In genomic region chr12:117516179-117516578, GRCm38 (mm10) we compare ENCODE assay signal across 10 mouse cellular contexts. TPM values are rescaled to one million over a fixed set of nuclear protein-coding genes. Genes with fewer than 3 reads are reported as not detected.
DNase-seq lines count a peak whose midpoint lies in the region; ATAC-seq lines count a peak whose summit lies in the region.
"Had no signal": no experiment of that assay in that cellular context is flagged by ENCODE, and none has a peak within 500 bp of the region (broad histone marks: within the 10 kb centered on the region; RNA-seq: fewer than 3 reads in every experiment).

Rapgef5 (plus strand) TSS chr12:117516479.

- H3K4me1 ChIP-seq in kidney, embryonic 16.5 days (ENCODE audit: insufficient read depth, low read length) = no peaks in the 10 kb centered on the region
- H3K4me1 ChIP-seq in heart, embryonic 14.5 days (ENCODE audit: control insufficient read depth in 2 of 2, insufficient read depth in 2 of 2, low read length in 2 of 2) = peaks cover 2 to 4% of the 10 kb centered on the region in 2 experiments; a peak in 1 of 4 replicates
- no peaks in the 10 kb centered on the region for H3K4me1 ChIP-seq in intestine, embryonic 15.5 days (replicated peaks)

- ATAC-seq in kidney, embryonic 16.5 days (ENCODE audit: low FRiP score, low TSS enrichment) = no peak
- ATAC-seq in heart, embryonic 14.5 days (ENCODE audit: insufficient number of reproducible peaks, insufficient read depth, low FRiP score, low read depth) = no peak
- no peak for ATAC-seq in intestine, embryonic 15.5 days

- H3K9me3 ChIP-seq in kidney, embryonic 16.5 days (ENCODE audit: low read length) = no peaks in the 10 kb centered on the region
- no peaks in the 10 kb centered on the region for H3K9me3 ChIP-seq in heart, embryonic 14.5 days (ENCODE audit: control insufficient read depth, low read length)
- no peaks in the 10 kb centered on the region for H3K9me3 ChIP-seq in intestine, embryonic 15.5 days
- H3K9me3 ChIP-seq: limb, embryonic 12.5 days had no signal

- no peak within 1 kb of the TSS for H3K4me2 ChIP-seq in kidney, embryonic 16.5 days (replicated peaks; ENCODE audit: low read depth, low read length)
- no peak within 1 kb of the TSS for H3K4me2 ChIP-seq in heart, embryonic 14.5 days (ENCODE audit: low read length)
- no peak within 1 kb of the TSS for H3K4me2 ChIP-seq in intestine, embryonic 15.5 days (replicated peaks)
- H3K4me2 ChIP-seq: limb, embryonic 12.5 days had no signal

- H3K27me3 ChIP-seq in kidney, embryonic 16.5 days (ENCODE audit: insufficient read depth, low read length) = no peaks in the 10 kb centered on the region
- H3K27me3 ChIP-seq in heart, embryonic 14.5 days (ENCODE audit: control insufficient read depth, insufficient read depth, low read length) = no peaks in the 10 kb centered on the region
- H3K27me3 ChIP-seq in intestine, embryonic 15.5 days (replicated peaks) = no peaks in the 10 kb centered on the region
- H3K27me3 ChIP-seq: limb, embryonic 12.5 days had no signal

- WGBS in kidney, embryonic 16.5 days = 92% methylated on average over 2 of the region's 2 CpGs
- 94% methylated on average over 2 of the region's 2 CpGs for WGBS in heart, embryonic 14.5 days
- WGBS in intestine, embryonic 15.5 days = 92% methylated on average over 2 of the region's 2 CpGs

- intact Hi-C loops in left cerebral cortex, postnatal 25 days (cut with DNase I) = no loop called here

- H3K4me3 ChIP-seq in kidney, embryonic 16.5 days (ENCODE audit: low read length) = no peak within 1 kb of the TSS
- no peak within 1 kb of the TSS for H3K4me3 ChIP-seq in heart, embryonic 14.5 days (ENCODE audit: control insufficient read depth in 1 of 2, insufficient read depth in 1 of 2, low read depth in 1 of 2, low read length in 2 of 2)
- no peak within 1 kb of the TSS for H3K4me3 ChIP-seq in intestine, embryonic 15.5 days (replicated peaks)
- H3K4me3 ChIP-seq: limb, embryonic 12.5 days had no signal

- no peak for DNase-seq in kidney, adult 18-20 months
- no peak for DNase-seq in adrenal gland, postnatal 25 days
- no peak for DNase-seq in left cerebral cortex, postnatal 25 days (ENCODE audit: low spot score in 2 of 2)
- DNase-seq in right cerebral cortex, postnatal 36 days (ENCODE audit: low spot score in 2 of 2) = no peak
- no peak for DNase-seq in spleen, adult 12 weeks (ENCODE audit: low spot score)
- DNase-seq: cerebellum, adult 9-11 months had no signal

- H3K36me3 ChIP-seq in kidney, embryonic 16.5 days (ENCODE audit: insufficient read depth, low read length) = no peaks in the 10 kb centered on the region
- no peaks in the 10 kb centered on the region for H3K36me3 ChIP-seq in heart, embryonic 14.5 days (ENCODE audit: control insufficient read depth, insufficient read depth, low read length)
- H3K36me3 ChIP-seq in intestine, embryonic 15.5 days = no peaks in the 10 kb centered on the region
- H3K36me3 ChIP-seq: limb, embryonic 12.5 days had no signal

- no peak within 1 kb of the TSS for H3K9ac ChIP-seq in kidney, embryonic 16.5 days (replicated peaks; ENCODE audit: low read length)
- no peak within 1 kb of the TSS for H3K9ac ChIP-seq in heart, embryonic 14.5 days (ENCODE audit: low read length)
- no peak within 1 kb of the TSS for H3K9ac ChIP-seq in intestine, embryonic 15.5 days
- H3K9ac ChIP-seq: limb, embryonic 12.5 days had no signal

- no peak within 1 kb of the TSS for H3K27ac ChIP-seq in kidney, embryonic 16.5 days (ENCODE audit: low read length)
- H3K27ac ChIP-seq in heart, embryonic 14.5 days (replicated peaks in 1 of 2; ENCODE audit: control insufficient read depth in 1 of 2, insufficient read depth in 1 of 2, low read depth in 2 of 2, low read length in 2 of 2) = no peak within 1 kb of the TSS
- H3K27ac ChIP-seq in intestine, embryonic 15.5 days = no peak within 1 kb of the TSS
- H3K27ac ChIP-seq: limb, embryonic 12.5 days had no signal

RNA-seq across cellular contexts. Expression of gene Rapgef5, which starts in this region (rescaled TPM):
- 15.4 and 15.5 TPM in 2 replicates for polyA plus RNA-seq in kidney, embryonic 16.5 days (2015; fragmentation: Nextera tagmentation; extraction: Ambion mirVana)
- total RNA-seq in adrenal gland, postnatal 25 days (2021) = 31.3 and 41.8 TPM in 2 replicates
- polyA plus RNA-seq in heart, embryonic 14.5 days (2014; fragmentation: Nextera tagmentation; extraction: Ambion mirVana) = 19.6 and 21.0 TPM in 2 replicates
- 100 to 1,000 TPM; 149 to 155 TPM for total RNA-seq in left cerebral cortex, postnatal 25 days (2021)
- 9.8 and 10.2 TPM in 2 replicates for polyA plus RNA-seq in intestine, embryonic 15.5 days (2015; fragmentation: Nextera tagmentation; extraction: Ambion mirVana)
